ENCODE assay signal across 8 mouse cellular contexts in the genomic region with DNA sequence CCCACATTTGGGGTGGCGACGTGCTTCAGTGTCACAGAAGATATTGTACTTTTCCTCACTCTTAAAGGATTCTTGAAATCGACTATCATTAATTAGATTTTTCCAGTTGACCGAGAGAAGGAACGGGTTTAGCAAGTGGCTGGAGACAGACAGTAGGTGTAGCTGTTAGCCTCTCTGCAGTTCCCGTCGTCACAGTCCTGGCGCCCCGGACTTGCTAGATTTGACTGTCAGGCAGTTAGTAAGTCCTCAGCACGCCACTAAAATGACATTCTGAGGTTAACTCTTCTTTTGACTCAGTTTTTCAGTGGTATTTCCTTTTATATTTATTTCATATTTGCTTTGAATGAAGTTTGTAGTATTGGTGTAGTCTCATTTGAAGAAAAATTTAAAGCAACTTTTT. TPM values are rescaled to one million over a fixed set of nuclear protein-coding genes. Genes with fewer than 3 reads are reported as not detected.
DNase-seq lines count a peak whose midpoint lies in the region; ATAC-seq lines count a peak whose summit lies in the region.

No protein-coding gene starts in this region.

- H3K4me1 ChIP-seq in embryonic facial prominence, embryonic 12.5 days: peaks cover 26% of the 10 kb centered on the region
- H3K4me1 ChIP-seq in lung, embryonic 15.5 days: peaks cover 32% of the 10 kb centered on the region

- no peaks in the 10 kb centered on the region for H3K27me3 ChIP-seq in embryonic facial prominence, embryonic 12.5 days
- no peaks in the 10 kb centered on the region for H3K27me3 ChIP-seq in lung, embryonic 15.5 days

- no peaks in the 10 kb centered on the region for H3K9me3 ChIP-seq in embryonic facial prominence, embryonic 12.5 days
- no peaks in the 10 kb centered on the region for H3K9me3 ChIP-seq in lung, embryonic 15.5 days

- intact Hi-C loops in heart, postnatal 36 days (cut with DNase I): loop anchor here (1.0 to 5.0 kb wide), 3 partner anchors 101 to 299 kb away; no protein-coding TSS in a partner anchor

- WGBS in embryonic facial prominence, embryonic 12.5 days: 32% methylated on average over 10 of the region's 10 CpGs
- 25% methylated on average over 10 of the region's 10 CpGs for WGBS in lung, embryonic 15.5 days

- no peak overlapping the region for H3K27ac ChIP-seq in embryonic facial prominence, embryonic 12.5 days
- H3K27ac ChIP-seq in lung, embryonic 15.5 days: no peak overlapping the region

- peak overlapping the region; percentile 71 for H3K4me3 ChIP-seq in embryonic facial prominence, embryonic 12.5 days
- peak overlapping the region; percentile 82 for H3K4me3 ChIP-seq in lung, embryonic 15.5 days

- H3K9ac ChIP-seq in embryonic facial prominence, embryonic 12.5 days: no peak overlapping the region
- H3K9ac ChIP-seq in lung, embryonic 15.5 days: no peak overlapping the region; the same call in 1 of the 2 replicates

- H3K36me3 ChIP-seq in embryonic facial prominence, embryonic 12.5 days: no peaks in the 10 kb centered on the region
- H3K36me3 ChIP-seq in lung, embryonic 15.5 days: no peaks in the 10 kb centered on the region

- peak; percentile 41 to 61 for DNase-seq in urinary bladder, postnatal 36 days (ENCODE audit: low spot score in 2 of 2)
- no peak for DNase-seq in urinary bladder, postnatal 10 days (ENCODE audit: low spot score)
- peak; percentile 31 to 32 for DNase-seq in heart, postnatal 36 days
- DNase-seq in layer of hippocampus, adult 18-20 months (ENCODE audit: low spot score in 2 of 2): peak; percentile 34 to 71
- DNase-seq in right cerebral cortex, postnatal 10 days (ENCODE audit: low spot score in 2 of 2): peak; percentile 69 to 73

- peak overlapping the region; percentile 82 for H3K4me2 ChIP-seq in embryonic facial prominence, embryonic 12.5 days (replicated peaks)
- peak overlapping the region; percentile 90 for H3K4me2 ChIP-seq in lung, embryonic 15.5 days

- no peak for ATAC-seq in embryonic facial prominence, embryonic 12.5 days (ENCODE audit: insufficient number of reproducible peaks, insufficient read depth, low FRiP score, low TSS enrichment)
- no peak for ATAC-seq in lung, embryonic 15.5 days (ENCODE audit: borderline replicate concordance, extremely low read depth, low FRiP score, low TSS enrichment)
- ATAC-seq in activated CD4-positive, CD25-positive, alpha-beta regulatory T cell, adult 4 months: no peak

RNA-seq across cellular contexts. Expression of a gene that starts 2.5 kb away (rescaled TPM):
- polyA plus RNA-seq in embryonic facial prominence, embryonic 12.5 days (2016; fragmentation: Nextera tagmentation; extraction: Ambion mirVana): 37.7 and 41.3 TPM in 2 replicates
- total RNA-seq in heart, postnatal 36 days (2021): 10 to 100 TPM in 1 of 2 experiments, 1 to 10 TPM in 1; 8.6 to 10.5 TPM
- total RNA-seq in layer of hippocampus, adult 18-20 months (2021): 100 to 1,000 TPM; 231 to 242 TPM
- polyA plus RNA-seq in lung, embryonic 15.5 days (2015; fragmentation: Nextera tagmentation; extraction: Ambion mirVana): 24.2 and 29.4 TPM in 2 replicates
- polyA plus RNA-seq in activated CD4-positive, CD25-positive, alpha-beta regulatory T cell, adult 4 months (2017; shearing (Covaris generic)): 10 to 100 TPM; 23.4 to 29.9 TPM
